Mouse (Mus musculus) liver, adult 2 months (tissue): Measurements from ENCODE around the gene Sh3bp4.

Source experiments
- CTCF ChIP-seq: fragments of 200-500 bp; IDR thresholded peaks from 2 replicates; pipeline ENCODE4 v1.5.1; 2011; ENCODE audit warnings: low read depth, low read length, control low read depth
- POLR2A ChIP-seq: fragments of 200-500 bp; IDR thresholded peaks from 2 replicates; pipeline ENCODE4 v1.6.1; 2011; ENCODE audit warnings: low read length, control low read depth; ENCODE audit not compliant: insufficient read depth; ENCODE audit errors: extremely low read depth

GRCm38 (mm10) chr1:89136089-89136811 lies 66.0 kb downstream of the Sh3bp4 start:
- no peak for TF ChIP-seq POLR2A
- no peak for TF ChIP-seq CTCF
